Mouse (Mus musculus): ENCODE results near the gene Slc25a36. TPM values are rescaled to one million over a fixed set of nuclear protein-coding genes. Genes with fewer than 3 reads are reported as not detected.

Gene Slc25a36
- polyA plus RNA-seq, 1 experiment from 2014 or later: 71.0 TPM

- no peaks in the 10 kb centered on the region for H3K9me3 ChIP-seq (replicated peaks)
- H3K36me3 ChIP-seq: no peaks in the 10 kb centered on the region
- no peak for ATAC-seq (ENCODE audit: insufficient number of reproducible peaks, low FRiP score, low TSS enrichment, low read depth)
- H3K4me1 ChIP-seq: no peaks in the 10 kb centered on the region
- no peak overlapping the region for H3K27ac ChIP-seq (replicated peaks)
- H3K4me2 ChIP-seq (replicated peaks): no peak overlapping the region
- WGBS: 80% methylated on average over 3 of the region's 3 CpGs
- no peaks in the 10 kb centered on the region for H3K27me3 ChIP-seq
- no peak overlapping the region for H3K9ac ChIP-seq
- H3K4me3 ChIP-seq (replicated peaks): no peak overlapping the region
These were observed 72.9 kb downstream of the Slc25a36 start for GRCm38 (mm10) chr9:97038010-97038409.

GRCm38 (mm10) chr9:97036656-97037055 lies 74.3 kb downstream of the Slc25a36 start:
- 80% methylated on average over 7 of the region's 7 CpGs for WGBS
- Histone ChIP-seq H3K27me3 (no peaks in the 10 kb centered on the region), H3K9me3 (replicated peaks) (no peaks in the 10 kb centered on the region), H3K4me3 (replicated peaks) (no peak overlapping the region), H3K36me3 (no peaks in the 10 kb centered on the region), H3K27ac (replicated peaks) (no peak overlapping the region), H3K4me1 (no peaks in the 10 kb centered on the region), H3K4me2 (replicated peaks) (no peak overlapping the region), H3K9ac (no peak overlapping the region)
- no peak for ATAC-seq (ENCODE audit: insufficient number of reproducible peaks, low FRiP score, low TSS enrichment, low read depth)

GRCm38 (mm10) chr9:97027361-97027760 lies 83.6 kb downstream of the Slc25a36 start:
- no peak for ATAC-seq (ENCODE audit: insufficient number of reproducible peaks, low FRiP score, low TSS enrichment, low read depth)
- Histone ChIP-seq H3K9ac (no peak overlapping the region), H3K27ac (replicated peaks) (no peak overlapping the region), H3K4me1 (no peaks in the 10 kb centered on the region), H3K36me3 (no peaks in the 10 kb centered on the region), H3K4me3 (replicated peaks) (no peak overlapping the region), H3K4me2 (replicated peaks) (no peak overlapping the region), H3K9me3 (replicated peaks) (no peaks in the 10 kb centered on the region), H3K27me3 (no peaks in the 10 kb centered on the region)
- WGBS: 69% methylated on average over 12 of the region's 12 CpGs

GRCm38 (mm10) chr9:97026006-97026405 lies 85.0 kb downstream of the Slc25a36 start:
- Histone ChIP-seq H3K9ac (no peak overlapping the region), H3K27me3 (no peaks in the 10 kb centered on the region), H3K9me3 (replicated peaks) (no peaks in the 10 kb centered on the region), H3K4me3 (replicated peaks) (no peak overlapping the region), H3K4me2 (replicated peaks) (no peak overlapping the region), H3K4me1 (no peaks in the 10 kb centered on the region), H3K27ac (replicated peaks) (no peak overlapping the region), H3K36me3 (no peaks in the 10 kb centered on the region)
- no peak for ATAC-seq (ENCODE audit: insufficient number of reproducible peaks, low FRiP score, low TSS enrichment, low read depth)
- WGBS: 90% methylated on average over 4 of the region's 4 CpGs

Other genes starting within 250 kb of the Slc25a36 start
- gene Pxylp1, start 218.5 kb downstream of the Slc25a36 start, polyA plus RNA-seq (2015; fragmentation: Nextera tagmentation; extraction: Ambion mirVana): 32.7 and 34.4 TPM in 2 replicates
- gene Spsb4, start 92.3 kb downstream of the Slc25a36 start, polyA plus RNA-seq (2015; fragmentation: Nextera tagmentation; extraction: Ambion mirVana): 11.4 and 15.4 TPM in 2 replicates

Measured in embryonic facial prominence, embryonic 15.5 days (tissue).